Comparison of ENCODE assay signal across 7 mouse cellular contexts in the genomic region with DNA sequence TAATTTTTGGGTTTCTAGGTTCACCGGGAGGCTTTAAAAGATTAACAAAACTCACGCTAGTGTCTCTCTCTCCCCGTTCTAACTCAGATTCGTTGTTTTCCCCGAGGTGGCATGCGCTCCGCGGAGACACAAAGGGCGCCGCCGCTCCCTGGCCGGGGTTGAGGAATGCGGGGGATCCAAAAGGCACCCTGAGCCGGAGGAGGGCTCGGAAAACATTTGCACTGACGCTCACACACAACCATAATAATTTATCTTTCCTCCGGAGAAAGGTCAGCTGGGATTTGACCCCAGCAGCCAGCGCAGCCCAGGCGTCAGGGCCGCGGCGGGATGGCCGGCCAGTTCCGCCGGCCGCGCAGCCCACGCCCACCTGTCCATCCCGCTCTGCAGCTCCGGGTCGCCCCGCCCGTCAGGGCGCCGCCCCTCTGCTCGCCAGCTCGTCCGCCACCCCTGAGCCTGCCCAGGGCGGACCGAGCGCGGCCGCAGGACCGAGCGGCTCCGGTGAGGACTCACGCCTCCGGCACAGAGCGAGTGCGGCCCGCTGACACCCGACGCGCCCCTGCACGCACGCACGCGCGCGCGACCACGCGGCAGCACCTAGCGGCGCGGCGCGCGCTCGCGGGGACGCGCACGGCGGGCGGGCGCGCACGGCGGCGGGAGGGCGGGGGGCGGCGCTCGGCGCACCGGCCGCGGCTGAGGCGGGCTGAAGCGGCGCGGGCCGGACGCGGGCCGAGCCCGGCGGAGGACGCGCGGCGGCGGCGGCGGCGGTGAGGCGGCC. TPM values are rescaled to one million over a fixed set of nuclear protein-coding genes. Genes with fewer than 3 reads are reported as not detected.
A peak's percentile ranks its signal among the peaks of the same experiment; 100 is the strongest.
DNase-seq lines count a peak whose midpoint lies in the region; ATAC-seq lines count a peak whose summit lies in the region.

Afdn (plus strand) TSS at position 687 of the 775 bp plus-strand sequence.

- H3K36me3 ChIP-seq in megakaryocyte, embryonic 14.5 days (replicated peaks; ENCODE audit: low read length) = no peaks in the 10 kb centered on the region

- peak; percentile 81 to 88 for DNase-seq in cerebellum, postnatal 36 days
- peak; percentile 80 for DNase-seq in gastrocnemius, postnatal 14 days
- peak; percentile 56 for DNase-seq in induced T-regulatory cell, adult 2 months (ENCODE audit: low read depth)
- peak; percentile 55 to 92 for DNase-seq in left cerebral cortex, postnatal 10 days (ENCODE audit: extremely low spot score in 1 of 2, low spot score in 2 of 2)
- DNase-seq in right cerebral cortex, adult 2 months (ENCODE audit: low spot score in 2 of 2) = peak; percentile 66 to 76

- intact Hi-C loops in gastrocnemius, postnatal 14 days (cut with DNase I; ENCODE audit: low total_unique reads) = no loop called here
- intact Hi-C loops in left cerebral cortex, postnatal 10 days (cut with DNase I) = loop anchor here (5.0 kb wide), 4 partner anchors 57 to 288 kb away; no protein-coding TSS in a partner anchor

- peak within 1 kb of the TSS; percentile 92 for H3K4me3 ChIP-seq in megakaryocyte, embryonic 14.5 days (replicated peaks)

- H3K4me1 ChIP-seq in megakaryocyte, embryonic 14.5 days = peaks cover 16% of the 10 kb centered on the region

- peaks cover 66% of the 10 kb centered on the region for H3K27me3 ChIP-seq in megakaryocyte, embryonic 14.5 days (replicated peaks)

- peak; percentile 37 for ATAC-seq in activated CD4-positive, CD25-positive, alpha-beta regulatory T cell, adult 4 months

- H3K9me3 ChIP-seq in megakaryocyte, embryonic 14.5 days = no peaks in the 10 kb centered on the region

RNA-seq across cellular contexts. Expression of gene Afdn, which starts in this region (rescaled TPM):
- 1 to 10 TPM; 2.6 to 3.2 TPM for polyA plus RNA-seq in activated CD4-positive, CD25-positive, alpha-beta regulatory T cell, adult 4 months (2017; shearing (Covaris generic))
- total RNA-seq in gastrocnemius, postnatal 14 days (2021) = 10 to 100 TPM; 77.6 to 81.8 TPM
- 100 to 1,000 TPM; 126 to 138 TPM for total RNA-seq in left cerebral cortex, postnatal 10 days (2021)
- polyA plus RNA-seq in megakaryocyte, embryonic 14.5 days (2012; ENCODE audit: insufficient read depth, low replicate concordance) = 6.9 and 10.6 TPM in 2 replicates

Comparison
In these comparisons a context has a peak if more than half of its experiments do, and no peak if none do; other contexts are left out.
1. Peak in every context shown above with its lines: DNase-seq, ATAC-seq and H3K4me3 ChIP-seq.